Mouse (Mus musculus) stomach, embryonic 16.5 days (tissue): ENCODE measurements around the gene F11. TPM values are rescaled to one million over a fixed set of nuclear protein-coding genes. Genes with fewer than 3 reads are reported as not detected.

Experiments
- ATAC-seq: fragments of 200-750 bp; cut with Nextera tagmentation; 2 replicates; pipeline ENCODE4 v1.8.0; 2017; ENCODE audit warnings: moderate number of reproducible peaks, moderate TSS enrichment; ENCODE audit not compliant: insufficient read depth, low FRiP score
- H3K27ac ChIP-seq: fragments of 300-500 bp; sonication (generic); 2 replicates; pipeline ENCODE4 v1.5.1; 2014; ENCODE audit warnings: low read length
- H3K27me3 ChIP-seq: fragments of 300-500 bp; sonication (generic); 2 replicates; pipeline ENCODE4 v1.6.1; 2014; ENCODE audit warnings: low read length, control low read depth, mixed read lengths; ENCODE audit not compliant: control insufficient read depth, insufficient read depth
- H3K36me3 ChIP-seq: fragments of 300-500 bp; sonication (generic); 2 replicates; pipeline ENCODE4 v1.6.1; 2014; ENCODE audit warnings: low read length; ENCODE audit not compliant: control insufficient read depth, insufficient read depth
- H3K4me1 ChIP-seq: fragments of 300-500 bp; sonication (generic); 2 replicates; pipeline ENCODE4 v1.6.1; 2014; ENCODE audit warnings: low read length, control low read depth, mixed read lengths; ENCODE audit not compliant: control insufficient read depth, insufficient read depth
- H3K4me2 ChIP-seq: fragments of 300-500 bp; sonication (generic); 2 replicates; pipeline ENCODE4 v1.6.1; 2014; ENCODE audit warnings: low read depth, low read length, mixed read lengths
- H3K4me3 ChIP-seq: fragments of 300-500 bp; sonication (generic); replicated peaks from 2 replicates; pipeline ENCODE4 v1.5.1; 2014; ENCODE audit warnings: mild to moderate bottlenecking, low read length
- H3K9ac ChIP-seq: fragments of 300-500 bp; sonication (generic); 2 replicates; pipeline ENCODE4 v1.6.1; 2014; ENCODE audit warnings: low read length
- H3K9me3 ChIP-seq: fragments of 300-500 bp; sonication (generic); replicated peaks from 2 replicates; pipeline ENCODE4 v1.6.1; 2016; ENCODE audit warnings: low read length, control low read depth; ENCODE audit not compliant: control insufficient read depth
- WGBS: fragments of 180-500 bp; shearing (Covaris S2); extraction: QIAGEN DNeasy Blood & Tissue Kit; methylation state at CpG from one replicate; pipeline ENCODE4 v1.1.7; 2014; 5-methylcytosine and 5-hydroxymethylcytosine counted together
- polyA plus RNA-seq: library from polyadenylated mRNA; unstranded; fragments of >200 nt; fragmentation: Nextera tagmentation; extraction: Ambion mirVana; gene quantifications from 2 replicates; pipeline ENCODE4 v1.2.1, GENCODE M21; 2015

Gene F11
- polyA plus RNA-seq = 1.5 and 1.6 TPM in 2 replicates

DNA sequence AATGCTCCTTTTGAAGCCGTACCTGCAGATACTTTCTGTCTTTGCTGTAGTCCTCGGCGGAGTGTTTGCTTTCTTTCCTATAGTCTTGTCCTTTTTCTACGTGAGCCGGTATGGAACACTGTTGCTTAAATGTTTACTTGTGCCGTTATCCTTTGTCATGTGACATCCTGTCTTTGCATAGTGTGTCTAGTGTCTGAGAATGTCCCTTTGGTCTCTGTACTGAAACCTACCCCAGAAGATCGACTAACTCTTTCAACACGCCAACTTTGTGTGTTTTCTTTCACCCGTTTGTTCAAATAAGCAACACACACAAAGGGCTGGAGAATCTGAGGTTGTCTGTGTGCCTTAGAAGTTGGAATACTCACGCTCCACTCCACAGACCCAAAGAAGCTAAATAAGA is at the start of gene F11:
TSS of gene F11 (minus strand) at position 112 of the 400 bp plus-strand sequence.
- no peak for ATAC-seq
- Histone ChIP-seq H3K27ac (no peak within 1 kb of the TSS), H3K4me1 (no peaks in the 10 kb centered on the region), H3K27me3 (no peaks in the 10 kb centered on the region), H3K4me3 (no peak within 1 kb of the TSS), H3K9ac (no peak within 1 kb of the TSS), H3K9me3 (no peaks in the 10 kb centered on the region), H3K4me2 (no peak within 1 kb of the TSS), H3K36me3 (no peaks in the 10 kb centered on the region)
- 63% methylated on average over 10 of the region's 10 CpGs for WGBS

DNA sequence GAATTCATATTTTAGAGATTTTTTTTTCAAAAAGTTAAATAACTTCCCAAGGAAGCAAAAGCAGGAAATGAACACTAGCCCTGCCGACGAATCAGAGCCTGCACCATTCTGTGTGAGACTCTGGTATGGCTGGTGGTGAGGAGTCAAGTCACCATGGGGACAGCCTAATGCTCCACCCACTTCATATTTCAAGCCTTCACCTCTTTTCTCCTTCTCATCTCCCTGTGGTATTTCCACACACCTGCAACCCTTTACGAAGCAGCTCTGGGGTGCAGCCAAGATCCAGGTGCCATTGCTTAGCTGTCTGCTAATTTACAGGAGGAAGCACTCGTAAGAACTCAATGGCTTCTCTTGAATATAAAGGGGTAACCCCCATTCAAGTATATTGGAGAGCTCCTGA is 49.1 kb upstream of the F11 start:
- 76% methylated on average over 4 of the region's 4 CpGs for WGBS

DNA sequence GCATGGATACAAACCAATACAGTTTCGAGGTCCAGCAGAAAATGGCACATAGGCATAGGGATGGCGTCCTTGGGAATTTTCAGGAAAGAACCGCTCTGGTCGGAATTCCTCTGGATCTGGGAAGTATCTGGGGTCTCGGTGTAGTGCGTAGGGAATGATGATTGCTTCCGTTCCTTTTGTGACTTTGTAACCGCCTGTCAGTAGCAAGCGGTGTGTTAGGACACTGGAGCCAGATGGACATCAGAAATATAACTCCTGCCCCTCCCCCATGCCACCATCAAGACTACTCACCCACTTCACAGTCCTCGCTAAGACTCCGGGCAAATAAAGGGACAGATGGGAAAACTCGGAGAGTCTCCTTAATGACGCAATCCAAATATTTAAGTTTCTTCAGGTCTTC is 46.5 kb upstream of the F11 start, which contains the start of gene Gm45753:
TSS of gene Gm45753 (minus strand) at position 101 of the 400 bp plus-strand sequence.
- no peak within 1 kb of the TSS for H3K4me3 ChIP-seq
- no peaks in the 10 kb centered on the region for H3K36me3 ChIP-seq
- no peak within 1 kb of the TSS for H3K9ac ChIP-seq
- no peaks in the 10 kb centered on the region for H3K27me3 ChIP-seq
- H3K4me2 ChIP-seq = no peak within 1 kb of the TSS
- no peaks in the 10 kb centered on the region for H3K4me1 ChIP-seq
- ATAC-seq = no peak
- 83% methylated on average over 13 of the region's 13 CpGs for WGBS
- H3K27ac ChIP-seq = no peak within 1 kb of the TSS
- H3K9me3 ChIP-seq = no peaks in the 10 kb centered on the region

More for the DNA sequence above, 49.1 kb upstream of the F11 start:
- Histone ChIP-seq H3K4me1 (no peaks in the 10 kb centered on the region), H3K27ac (no peak overlapping the region), H3K27me3 (no peaks in the 10 kb centered on the region), H3K9me3 (no peaks in the 10 kb centered on the region), H3K4me2 (no peak overlapping the region), H3K4me3 (no peak overlapping the region), H3K9ac (no peak overlapping the region), H3K36me3 (no peaks in the 10 kb centered on the region)
- no peak for ATAC-seq

DNA sequence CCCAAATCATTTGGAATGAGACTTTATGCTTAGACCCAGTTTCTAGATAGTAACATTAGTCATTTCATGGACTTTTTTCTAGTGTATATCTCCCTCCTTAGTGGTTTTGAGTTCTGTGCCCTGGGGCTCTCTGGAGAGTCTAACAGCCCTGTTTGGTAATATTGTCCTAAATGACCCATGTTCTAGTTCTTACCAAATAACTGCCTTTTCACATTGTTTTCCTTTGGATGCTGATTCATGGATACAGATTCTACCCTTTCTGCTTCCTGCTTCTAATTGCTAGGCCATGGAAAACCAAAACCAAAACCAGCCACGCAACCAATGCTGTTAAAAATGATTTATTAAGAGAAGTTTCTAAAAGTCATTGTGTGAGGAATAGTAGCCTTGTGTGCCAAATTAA is 43.6 kb upstream of the F11 start:
- H3K4me3 ChIP-seq = no peak overlapping the region
- no peak overlapping the region for H3K4me2 ChIP-seq
- H3K36me3 ChIP-seq = no peaks in the 10 kb centered on the region
- no peak overlapping the region for H3K27ac ChIP-seq
- H3K9ac ChIP-seq = no peak overlapping the region
- WGBS = 79% methylated on average over 1 of the region's 1 CpGs
- no peaks in the 10 kb centered on the region for H3K27me3 ChIP-seq
- ATAC-seq = no peak
- H3K4me1 ChIP-seq = no peaks in the 10 kb centered on the region
- H3K9me3 ChIP-seq = no peaks in the 10 kb centered on the region

- no peak overlapping the region for H3K9ac ChIP-seq
- no peaks in the 10 kb centered on the region for H3K36me3 ChIP-seq
- H3K27me3 ChIP-seq = no peaks in the 10 kb centered on the region
- H3K9me3 ChIP-seq = no peaks in the 10 kb centered on the region
- no peak overlapping the region for H3K4me2 ChIP-seq
- no peaks in the 10 kb centered on the region for H3K4me1 ChIP-seq
- H3K27ac ChIP-seq = no peak overlapping the region
- H3K4me3 ChIP-seq = no peak overlapping the region
- WGBS = 93% methylated on average over 3 of the region's 3 CpGs
- ATAC-seq = no peak
Observed at GRCm38 (mm10) chr8:45304354-45304753, 42.5 kb upstream of the F11 start.

DNA sequence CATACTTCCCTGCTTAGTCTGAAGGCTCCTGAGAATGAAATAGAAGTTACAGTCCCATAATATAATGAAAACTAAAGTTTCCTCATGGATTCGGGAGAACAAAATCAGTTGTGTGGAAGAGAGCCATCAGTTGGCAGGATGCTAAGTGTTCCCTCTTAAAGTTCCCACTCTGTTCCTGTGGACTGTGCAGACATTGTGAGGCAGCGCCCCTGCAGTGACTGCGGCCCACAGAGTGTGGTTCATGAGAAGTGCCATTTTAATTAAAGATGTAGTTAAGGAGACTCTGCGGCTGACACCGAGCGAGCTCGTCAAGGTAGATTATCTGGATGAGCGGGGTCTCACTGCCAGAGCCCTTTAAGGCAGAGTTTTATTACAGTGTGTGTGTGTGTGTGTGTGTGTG is 40.6 kb upstream of the F11 start:
- Histone ChIP-seq H3K9me3 (no peaks in the 10 kb centered on the region), H3K4me1 (no peaks in the 10 kb centered on the region), H3K4me3 (no peak overlapping the region), H3K27ac (no peak overlapping the region), H3K9ac (no peak overlapping the region), H3K4me2 (no peak overlapping the region), H3K27me3 (no peaks in the 10 kb centered on the region), H3K36me3 (no peaks in the 10 kb centered on the region)
- no peak for ATAC-seq
- 87% methylated on average over 8 of the region's 8 CpGs for WGBS

GRCm38 (mm10) chr8:45295276-45295675 is 33.4 kb upstream of the F11 start:
- H3K36me3 ChIP-seq = no peaks in the 10 kb centered on the region

DNA sequence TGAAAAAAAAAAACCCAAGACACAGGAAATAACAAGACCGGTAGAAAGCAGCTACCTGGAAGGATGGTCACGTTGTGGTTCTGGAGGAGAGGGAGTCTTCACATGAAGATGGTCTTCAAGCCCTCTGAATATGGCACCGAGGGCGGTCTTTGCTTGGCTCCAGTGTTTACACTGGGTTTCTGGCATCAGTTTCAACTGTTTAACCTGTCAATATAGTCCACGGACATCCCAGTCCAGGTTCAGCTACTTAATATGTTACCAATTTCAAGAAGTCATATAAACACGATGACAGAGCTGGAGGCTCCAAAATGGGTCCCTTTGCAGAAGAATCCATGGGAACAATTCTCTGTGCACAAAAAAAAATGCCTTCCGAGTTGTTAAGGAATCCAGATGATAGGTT is 32.9 kb upstream of the F11 start, which contains the start of gene Klkb1:
TSS of gene Klkb1 (minus strand) at position 173 of the 400 bp plus-strand sequence.
- Histone ChIP-seq H3K9me3 (no peaks in the 10 kb centered on the region), H3K4me2 (no peak within 1 kb of the TSS), H3K27me3 (no peaks in the 10 kb centered on the region), H3K9ac (no peak within 1 kb of the TSS), H3K36me3 (no peaks in the 10 kb centered on the region), H3K4me3 (no peak within 1 kb of the TSS), H3K4me1 (no peaks in the 10 kb centered on the region), H3K27ac (no peak within 1 kb of the TSS)
- ATAC-seq = no peak
- 74% methylated on average over 7 of the region's 7 CpGs for WGBS

More at GRCm38 (mm10) chr8:45295276-45295675, 33.4 kb upstream of the F11 start:
- 87% methylated on average over 6 of the region's 6 CpGs for WGBS
- H3K4me2 ChIP-seq = no peak overlapping the region
- H3K4me3 ChIP-seq = no peak overlapping the region
- no peaks in the 10 kb centered on the region for H3K27me3 ChIP-seq
- H3K27ac ChIP-seq = no peak overlapping the region
- no peak overlapping the region for H3K9ac ChIP-seq
- no peaks in the 10 kb centered on the region for H3K9me3 ChIP-seq
- no peak for ATAC-seq
- no peaks in the 10 kb centered on the region for H3K4me1 ChIP-seq

GRCm38 (mm10) chr8:45291790-45292189 is 30.0 kb upstream of the F11 start:
- Histone ChIP-seq H3K4me1 (no peaks in the 10 kb centered on the region), H3K27me3 (no peaks in the 10 kb centered on the region), H3K4me2 (no peak overlapping the region), H3K9ac (no peak overlapping the region), H3K4me3 (no peak overlapping the region), H3K27ac (no peak overlapping the region), H3K36me3 (no peaks in the 10 kb centered on the region), H3K9me3 (no peaks in the 10 kb centered on the region)
- 87% methylated on average over 2 of the region's 2 CpGs for WGBS
- ATAC-seq = no peak

DNA sequence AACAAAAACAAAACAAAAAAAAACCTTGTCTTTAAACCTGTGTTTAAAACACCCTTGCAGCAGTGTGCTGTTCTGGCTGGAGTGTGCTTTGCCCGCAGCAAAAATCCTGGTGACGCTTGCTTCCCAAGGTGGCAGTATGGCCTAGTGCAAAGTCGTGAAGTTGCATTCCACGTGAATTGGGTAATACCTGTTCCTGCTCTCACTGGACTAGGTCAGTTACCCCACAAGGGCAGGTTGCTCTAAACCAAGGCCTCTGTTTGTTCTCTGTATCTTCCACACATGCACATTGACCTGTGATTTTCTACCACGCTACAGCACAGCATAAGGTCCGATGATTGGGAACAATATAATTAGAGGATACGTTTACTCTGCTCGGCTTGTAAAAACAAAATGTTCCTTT is 19.8 kb upstream of the F11 start:
- WGBS = 64% methylated on average over 8 of the region's 8 CpGs
- H3K9me3 ChIP-seq = no peaks in the 10 kb centered on the region
- H3K4me3 ChIP-seq = no peak overlapping the region
- ATAC-seq = no peak
- no peaks in the 10 kb centered on the region for H3K27me3 ChIP-seq
- no peaks in the 10 kb centered on the region for H3K36me3 ChIP-seq
- H3K4me1 ChIP-seq = no peaks in the 10 kb centered on the region
- no peak overlapping the region for H3K9ac ChIP-seq
- H3K4me2 ChIP-seq = no peak overlapping the region
- H3K27ac ChIP-seq = no peak overlapping the region
